Comparison of ENCODE assay signal across 22 mouse cellular contexts in the genomic region with DNA sequence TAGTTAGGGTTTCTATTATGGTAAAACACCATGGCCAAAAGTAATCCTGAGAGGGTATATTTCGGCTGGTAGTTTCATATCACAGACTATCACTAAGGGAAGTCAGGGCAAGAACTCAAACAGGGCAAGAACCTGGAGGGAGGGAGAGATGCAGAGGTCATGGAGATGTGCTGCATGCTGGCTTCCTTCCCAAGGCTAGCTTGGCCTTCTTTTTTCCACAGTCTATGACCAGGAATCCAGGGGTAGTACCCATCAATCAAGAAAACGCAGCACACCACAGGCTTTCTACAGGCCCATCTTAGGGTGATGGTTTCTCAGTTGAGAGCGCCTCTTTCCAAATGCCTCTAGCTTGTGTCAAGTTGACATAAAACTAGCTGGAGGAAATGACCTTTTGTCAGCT.
DNase-seq lines count a peak whose midpoint lies in the region; ATAC-seq lines count a peak whose summit lies in the region.
"Had no signal": no experiment of that assay in that cellular context is flagged by ENCODE, and none has a peak within 500 bp of the region (broad histone marks: within the 10 kb centered on the region; RNA-seq: fewer than 3 reads in every experiment).

No protein-coding gene starts in this region.

- no peaks in the 10 kb centered on the region for H3K27me3 ChIP-seq in hindbrain, embryonic 10.5 days (ENCODE audit: insufficient read depth, poor library complexity, severe bottlenecking)
- no peaks in the 10 kb centered on the region for H3K27me3 ChIP-seq in midbrain, embryonic 16.5 days (ENCODE audit: control insufficient read depth, insufficient read depth, low read depth, low read length)
- H3K27me3 ChIP-seq: embryonic facial prominence, embryonic 13.5 days; embryonic facial prominence, embryonic 15.5 days; forebrain, embryonic 12.5 days had no signal

- H3K4me2 ChIP-seq in midbrain, embryonic 16.5 days (ENCODE audit: low read length): no peak overlapping the region
- H3K4me2 ChIP-seq: embryonic facial prominence, embryonic 13.5 days; embryonic facial prominence, embryonic 15.5 days; forebrain, embryonic 12.5 days had no signal

- H3K9ac ChIP-seq in midbrain, embryonic 16.5 days (ENCODE audit: low read depth, low read length): no peak overlapping the region
- H3K9ac ChIP-seq: embryonic facial prominence, embryonic 13.5 days; embryonic facial prominence, embryonic 15.5 days; forebrain, embryonic 12.5 days had no signal

- no peak overlapping the region for H3K27ac ChIP-seq in hindbrain, embryonic 10.5 days
- H3K27ac ChIP-seq in midbrain, embryonic 16.5 days (ENCODE audit: low read length): no peak overlapping the region
- H3K27ac ChIP-seq: embryonic facial prominence, embryonic 13.5 days; embryonic facial prominence, embryonic 15.5 days; forebrain, embryonic 10.5 days; forebrain, embryonic 12.5 days had no signal

- H3K4me1 ChIP-seq in hindbrain, embryonic 10.5 days (replicated peaks): no peaks in the 10 kb centered on the region
- H3K4me1 ChIP-seq in midbrain, embryonic 16.5 days (ENCODE audit: control insufficient read depth, insufficient read depth, low read length): no peaks in the 10 kb centered on the region
- H3K4me1 ChIP-seq: embryonic facial prominence, embryonic 13.5 days; embryonic facial prominence, embryonic 15.5 days; forebrain, embryonic 10.5 days; forebrain, embryonic 12.5 days had no signal

- H3K9me3 ChIP-seq in hindbrain, embryonic 10.5 days: peaks cover 15% of the 10 kb centered on the region; the same call in 1 of the 2 replicates
- H3K9me3 ChIP-seq in midbrain, embryonic 16.5 days (replicated peaks; ENCODE audit: control insufficient read depth, low read length, poor library complexity, severe bottlenecking): peaks cover 5% of the 10 kb centered on the region; the same call in 1 of the 2 replicates
- H3K9me3 ChIP-seq: embryonic facial prominence, embryonic 15.5 days; forebrain, embryonic 12.5 days had no signal

- no peak for ATAC-seq in midbrain, embryonic 16.5 days
- ATAC-seq: forebrain, embryonic 14.5 days; forebrain, embryonic 16.5 days had no signal

- whole genome bisulfite sequencing in hindbrain, embryonic 10.5 days: 85% methylated on average over 3 of the region's 3 CpGs
- 93% methylated on average over 3 of the region's 3 CpGs for WGBS in midbrain, embryonic 16.5 days

- intact Hi-C loops in heart, postnatal 36 days (cut with DNase I): no loop called here

- H3K4me3 ChIP-seq in hindbrain, embryonic 10.5 days: no peak overlapping the region
- no peak overlapping the region for H3K4me3 ChIP-seq in midbrain, embryonic 16.5 days (ENCODE audit: low read depth, low read length)
- H3K4me3 ChIP-seq: embryonic facial prominence, embryonic 13.5 days; embryonic facial prominence, embryonic 15.5 days; erythroblast, embryonic 14.5 days; forebrain, embryonic 10.5 days; forebrain, embryonic 12.5 days had no signal

- H3K36me3 ChIP-seq in hindbrain, embryonic 10.5 days: no peaks in the 10 kb centered on the region
- no peaks in the 10 kb centered on the region for H3K36me3 ChIP-seq in midbrain, embryonic 16.5 days (ENCODE audit: control insufficient read depth, insufficient read depth, low read length)
- H3K36me3 ChIP-seq: embryonic facial prominence, embryonic 13.5 days; embryonic facial prominence, embryonic 15.5 days; forebrain, embryonic 10.5 days; forebrain, embryonic 12.5 days had no signal

- DNase-seq in heart, adult 11 months: peak; percentile 53
- no peak for DNase-seq in heart, postnatal 36 days
- DNase-seq in adrenal gland, adult 8-10 months: peak; percentile 52
- peak; percentile 40 for DNase-seq in adrenal gland, postnatal 14 days
- DNase-seq in adrenal gland, postnatal 36 days: peak; percentile 37 to 68
- DNase-seq in hindbrain, embryonic 10.5 days (ENCODE audit: low spot score): no peak
- no peak for DNase-seq in right cerebral cortex, postnatal 10 days (ENCODE audit: low spot score in 2 of 2)
- DNase-seq: cerebellum, adult 11 months; cerebellum, adult 18-20 months; cerebellum, adult 8-10 months; cerebellum, adult 9-11 months; cerebellum, postnatal 14 days; cerebellum, postnatal 36 days; embryo, embryonic 11 days had no signal

Comparison
In these comparisons a context has a peak if more than half of its experiments do, and no peak if none do; other contexts are left out.
1. DNase-seq: peak in heart, adult 11 months (single experiment), adrenal gland, adult 8-10 months (single experiment), adrenal gland, postnatal 14 days (single experiment) and adrenal gland, postnatal 36 days (2 of 2); none in heart, postnatal 36 days (0 of 2), hindbrain, embryonic 10.5 days (single experiment) and right cerebral cortex, postnatal 10 days (0 of 2).